Comparison of ENCODE assay signal across 31 mouse cellular contexts in genomic region chr11:36887490-36887889, GRCm38 (mm10).
A peak's percentile ranks its signal among the peaks of the same experiment; 100 is the strongest.
DNase-seq lines count a peak whose midpoint lies in the region; ATAC-seq lines count a peak whose summit lies in the region.
"Had no signal": no experiment of that assay in that cellular context is flagged by ENCODE, and none has a peak within 500 bp of the region (broad histone marks: within the 10 kb centered on the region; RNA-seq: fewer than 3 reads in every experiment).

No protein-coding gene starts in this region.

- H3K36me3 ChIP-seq in forebrain, embryonic 13.5 days (ENCODE audit: poor library complexity, severe bottlenecking): no peaks in the 10 kb centered on the region
- no peaks in the 10 kb centered on the region for H3K36me3 ChIP-seq in forebrain, embryonic 15.5 days
- H3K36me3 ChIP-seq in midbrain, embryonic 11.5 days (ENCODE audit: control insufficient read depth, insufficient read depth, low read length): no peaks in the 10 kb centered on the region
- H3K36me3 ChIP-seq in midbrain, embryonic 10.5 days: no peaks in the 10 kb centered on the region
- H3K36me3 ChIP-seq: embryonic facial prominence, embryonic 12.5 days; forebrain, embryonic 10.5 days; G1E; heart, embryonic 12.5 days; hindbrain, embryonic 13.5 days; limb, embryonic 10.5 days; limb, embryonic 15.5 days; liver, embryonic 13.5 days; neural tube, embryonic 15.5 days; stomach, embryonic 15.5 days had no signal

- H3K4me3 ChIP-seq in forebrain, embryonic 13.5 days: no peak overlapping the region
- H3K4me3 ChIP-seq in forebrain, embryonic 15.5 days: no peak overlapping the region
- no peak overlapping the region for H3K4me3 ChIP-seq in midbrain, embryonic 11.5 days (ENCODE audit: low read depth, low read length)
- no peak overlapping the region for H3K4me3 ChIP-seq in midbrain, embryonic 10.5 days
- H3K4me3 ChIP-seq: embryonic facial prominence, embryonic 12.5 days; forebrain, embryonic 10.5 days; heart, adult 2 months; heart, embryonic 12.5 days; hindbrain, embryonic 13.5 days; limb, embryonic 10.5 days; limb, embryonic 15.5 days; liver, embryonic 13.5 days; megakaryocyte, embryonic 14.5 days; neural tube, embryonic 15.5 days; stomach, embryonic 15.5 days had no signal

- H3K27ac ChIP-seq in forebrain, embryonic 13.5 days: no peak overlapping the region
- H3K27ac ChIP-seq in forebrain, embryonic 15.5 days (replicated peaks): no peak overlapping the region
- no peak overlapping the region for H3K27ac ChIP-seq in midbrain, embryonic 11.5 days (ENCODE audit: low read depth, low read length)
- H3K27ac ChIP-seq in midbrain, embryonic 10.5 days (replicated peaks): no peak overlapping the region
- H3K27ac ChIP-seq: embryonic facial prominence, embryonic 12.5 days; forebrain, embryonic 10.5 days; heart, adult 2 months; hindbrain, embryonic 13.5 days; kidney, postnatal 0 days; limb, embryonic 10.5 days; limb, embryonic 15.5 days; liver, embryonic 13.5 days; neural tube, embryonic 15.5 days; stomach, embryonic 15.5 days had no signal

- H3K27me3 ChIP-seq in forebrain, embryonic 13.5 days: no peaks in the 10 kb centered on the region
- no peaks in the 10 kb centered on the region for H3K27me3 ChIP-seq in forebrain, embryonic 15.5 days
- no peaks in the 10 kb centered on the region for H3K27me3 ChIP-seq in midbrain, embryonic 11.5 days (ENCODE audit: control insufficient read depth, insufficient read depth, low read length)
- H3K27me3 ChIP-seq in midbrain, embryonic 10.5 days (ENCODE audit: low read depth, poor library complexity, severe bottlenecking): no peaks in the 10 kb centered on the region
- H3K27me3 ChIP-seq: embryonic facial prominence, embryonic 12.5 days; heart, embryonic 12.5 days; hindbrain, embryonic 13.5 days; limb, embryonic 15.5 days; liver, embryonic 13.5 days; megakaryocyte, embryonic 14.5 days; neural tube, embryonic 15.5 days; stomach, embryonic 15.5 days had no signal

- ATAC-seq in forebrain, embryonic 13.5 days: peak; percentile 51; the same call in 1 of the 2 replicates
- ATAC-seq in forebrain, embryonic 15.5 days (replicated peaks): no peak
- ATAC-seq in midbrain, embryonic 11.5 days (ENCODE audit: low FRiP score): peak; percentile 68
- ATAC-seq: intestine, postnatal 0 days; lung, postnatal 0 days had no signal

- H3K9me3 ChIP-seq in forebrain, embryonic 13.5 days (replicated peaks): no peaks in the 10 kb centered on the region
- no peaks in the 10 kb centered on the region for H3K9me3 ChIP-seq in forebrain, embryonic 15.5 days
- no peaks in the 10 kb centered on the region for H3K9me3 ChIP-seq in midbrain, embryonic 11.5 days (ENCODE audit: control insufficient read depth, low read length)
- no peaks in the 10 kb centered on the region for H3K9me3 ChIP-seq in midbrain, embryonic 10.5 days (replicated peaks)
- H3K9me3 ChIP-seq: embryonic facial prominence, embryonic 12.5 days; forebrain, embryonic 10.5 days; G1E; heart, embryonic 12.5 days; hindbrain, embryonic 13.5 days; limb, embryonic 10.5 days; limb, embryonic 15.5 days; liver, embryonic 13.5 days; megakaryocyte, embryonic 14.5 days; neural tube, embryonic 15.5 days; stomach, embryonic 15.5 days had no signal

- H3K4me1 ChIP-seq in forebrain, embryonic 13.5 days: peaks cover 12% of the 10 kb centered on the region; the same call in 1 of the 2 replicates
- H3K4me1 ChIP-seq in forebrain, embryonic 15.5 days: no peaks in the 10 kb centered on the region
- H3K4me1 ChIP-seq in midbrain, embryonic 11.5 days (ENCODE audit: control insufficient read depth, insufficient read depth, low read length): no peaks in the 10 kb centered on the region
- H3K4me1 ChIP-seq in midbrain, embryonic 10.5 days: peaks cover 35% of the 10 kb centered on the region
- H3K4me1 ChIP-seq: embryonic facial prominence, embryonic 12.5 days; heart, embryonic 12.5 days; limb, embryonic 15.5 days; liver, embryonic 13.5 days; megakaryocyte, embryonic 14.5 days; stomach, embryonic 15.5 days had no signal

- no peak overlapping the region for H3K9ac ChIP-seq in forebrain, embryonic 13.5 days
- no peak overlapping the region for H3K9ac ChIP-seq in forebrain, embryonic 15.5 days (replicated peaks)
- H3K9ac ChIP-seq in midbrain, embryonic 11.5 days (ENCODE audit: low read length): no peak overlapping the region
- H3K9ac ChIP-seq: embryonic facial prominence, embryonic 12.5 days; heart, embryonic 12.5 days; hindbrain, embryonic 13.5 days; limb, embryonic 15.5 days; liver, embryonic 13.5 days; neural tube, embryonic 15.5 days; stomach, embryonic 15.5 days had no signal

- 30% methylated on average over 7 of the region's 7 CpGs for WGBS in forebrain, embryonic 13.5 days
- 23% methylated on average over 7 of the region's 7 CpGs for WGBS in forebrain, embryonic 15.5 days
- 46% methylated on average over 7 of the region's 7 CpGs for whole genome bisulfite sequencing in midbrain, embryonic 11.5 days
- WGBS in midbrain, embryonic 10.5 days: 68% methylated on average over 7 of the region's 7 CpGs

- H3K4me2 ChIP-seq in forebrain, embryonic 13.5 days: no peak overlapping the region
- no peak overlapping the region for H3K4me2 ChIP-seq in forebrain, embryonic 15.5 days (replicated peaks)
- H3K4me2 ChIP-seq in midbrain, embryonic 11.5 days: no peak overlapping the region
- H3K4me2 ChIP-seq: embryonic facial prominence, embryonic 12.5 days; heart, embryonic 12.5 days; hindbrain, embryonic 13.5 days; limb, embryonic 15.5 days; liver, embryonic 13.5 days; neural tube, embryonic 15.5 days; stomach, embryonic 15.5 days had no signal

- DNase-seq in adrenal gland, adult 2 months: peak; percentile 2
- no peak for DNase-seq in adrenal gland, postnatal 4 days (ENCODE audit: low spot score in 2 of 2)
- no peak for DNase-seq in midbrain, embryonic 11.5 days (ENCODE audit: low spot score, missing footprints)
- DNase-seq in midbrain, embryonic 10.5 days (ENCODE audit: low spot score): no peak
- no peak for DNase-seq in B cell, adult 2 months
- DNase-seq: cerebellum, adult 11 months; cerebellum, adult 9-10 months; cerebellum, postnatal 36 days; heart, adult 2 months; heart, postnatal 4 days; layer of hippocampus, adult 9-11 months; liver, embryonic 13.5 days; lung, adult 18-20 months; lung, postnatal 4 days; retina, postnatal 1 day; right cerebral cortex, postnatal 14 days had no signal
